In the genomic region with DNA sequence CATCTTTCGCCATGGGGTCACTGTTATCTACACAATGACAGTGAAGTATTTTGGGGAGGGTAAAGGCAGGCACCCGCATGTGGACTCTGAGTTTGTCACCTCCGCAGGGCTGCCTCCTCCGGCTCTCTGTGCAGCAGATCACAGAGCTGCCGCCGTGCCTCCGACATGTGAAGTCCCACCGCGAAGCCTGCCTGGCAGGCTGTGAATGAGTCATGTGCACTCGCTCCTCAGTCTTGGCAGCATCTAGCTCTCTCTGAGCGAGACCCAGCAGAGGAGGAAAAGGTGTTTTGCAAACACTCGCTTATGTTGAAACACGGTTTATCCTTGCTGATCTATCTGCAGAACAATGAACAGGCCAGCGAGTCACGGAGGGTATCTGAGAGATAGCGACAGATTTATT, we compare ENCODE assay signal across 7 mouse cellular contexts. TPM values are rescaled to one million over a fixed set of nuclear protein-coding genes. Genes with fewer than 3 reads are reported as not detected.
A peak's percentile ranks its signal among the peaks of the same experiment; 100 is the strongest.
DNase-seq lines count a peak whose midpoint lies in the region; ATAC-seq lines count a peak whose summit lies in the region.

No protein-coding gene starts in this region.

- peak; percentile 74 for DNase-seq in 3134 (ENCODE audit: extremely low read depth, insufficient read length, low spot score)
- DNase-seq in 416B (ENCODE audit: low read depth), result peak; percentile 73
- peak; percentile 62 to 74 for DNase-seq in cerebellum, postnatal 10 days
- DNase-seq in layer of hippocampus, adult 18-20 months (ENCODE audit: low spot score in 2 of 2), result peak; percentile 63 to 79
- peak; percentile 50 for DNase-seq in lung, postnatal 10 days
- DNase-seq in urinary bladder, postnatal 36 days (ENCODE audit: low spot score in 2 of 2), result peak; percentile 30 to 75

- ATAC-seq in erythroid progenitor cell, adult 5-6 weeks (replicated peaks; ENCODE audit: low FRiP score, poor library complexity, severe bottlenecking), result no peak

RNA-seq across cellular contexts. Expression of gene Maml3, which starts 35.3 kb away (rescaled TPM):
- 1 to 10 TPM; 7.8 TPM for total RNA-seq in layer of hippocampus, adult 18-20 months (2021)
- 0.84 and 2.2 TPM in 2 replicates for total RNA-seq in erythroid progenitor cell, adult 5-6 weeks (2015; ENCODE audit: low replicate concordance)
- total RNA-seq in erythroid progenitor cell, adult 5-6 weeks (2017; ENCODE audit: low replicate concordance), result 0.15 and 1.0 TPM in 2 replicates
